In the genomic region with DNA sequence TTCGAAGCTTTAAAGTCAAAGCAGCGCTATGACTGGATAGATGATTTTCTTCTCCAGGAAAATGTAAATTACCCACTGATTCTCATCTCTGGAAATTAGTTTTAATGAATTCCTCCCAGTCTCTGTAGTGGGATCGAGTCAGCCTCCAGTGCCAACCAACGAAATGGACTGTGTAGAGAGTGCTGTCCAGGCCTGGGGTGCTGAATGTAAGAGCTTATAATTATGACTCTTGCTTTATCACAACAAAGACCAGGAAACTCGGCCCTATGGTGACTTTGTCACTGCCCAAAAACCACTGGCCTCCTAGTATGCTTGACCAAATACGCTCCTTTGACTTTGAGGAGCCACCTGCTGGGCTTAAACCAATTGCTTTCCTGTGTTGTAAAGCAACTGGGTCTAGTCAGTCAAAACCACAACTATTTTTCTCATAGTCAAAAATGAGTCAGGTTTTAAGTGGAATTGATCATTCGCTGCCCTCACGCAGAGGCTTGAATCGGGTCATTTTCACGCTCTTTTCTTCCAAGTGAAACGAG, we compare ENCODE assay signal across 9 mouse cellular contexts. TPM values are rescaled to one million over a fixed set of nuclear protein-coding genes. Genes with fewer than 3 reads are reported as not detected.
A peak's percentile ranks its signal among the peaks of the same experiment; 100 is the strongest.
DNase-seq lines count a peak whose midpoint lies in the region; ATAC-seq lines count a peak whose summit lies in the region.
"Had no signal": no experiment of that assay in that cellular context is flagged by ENCODE, and none has a peak within 500 bp of the region (broad histone marks: within the 10 kb centered on the region; RNA-seq: fewer than 3 reads in every experiment).

No protein-coding gene starts in this region.

- H3K9ac ChIP-seq in lung, embryonic 16.5 days (ENCODE audit: low read length), result no peak overlapping the region
- H3K9ac ChIP-seq in embryonic facial prominence, embryonic 11.5 days (replicated peaks; ENCODE audit: low read length), result no peak overlapping the region
- peak overlapping the region; percentile 95 for H3K9ac ChIP-seq in neural tube, embryonic 13.5 days

- 27% methylated on average over 11 of the region's 11 CpGs for WGBS in lung, embryonic 16.5 days
- 17% methylated on average over 11 of the region's 11 CpGs for WGBS in embryonic facial prominence, embryonic 11.5 days
- 17% methylated on average over 11 of the region's 11 CpGs for WGBS in neural tube, embryonic 13.5 days

- H3K9me3 ChIP-seq in lung, embryonic 16.5 days (ENCODE audit: control insufficient read depth, low read length), result no peaks in the 10 kb centered on the region
- H3K9me3 ChIP-seq in embryonic facial prominence, embryonic 11.5 days (replicated peaks; ENCODE audit: control insufficient read depth, low read length), result no peaks in the 10 kb centered on the region
- H3K9me3 ChIP-seq in neural tube, embryonic 13.5 days, result no peaks in the 10 kb centered on the region

- peaks cover 32% of the 10 kb centered on the region for H3K27me3 ChIP-seq in lung, embryonic 16.5 days (ENCODE audit: control insufficient read depth, insufficient read depth, low read depth, low read length)
- peaks cover 23% of the 10 kb centered on the region for H3K27me3 ChIP-seq in embryonic facial prominence, embryonic 11.5 days (ENCODE audit: control insufficient read depth, insufficient read depth, low read length)
- H3K27me3 ChIP-seq in neural tube, embryonic 13.5 days, result peaks cover 25% of the 10 kb centered on the region

- no peak overlapping the region for H3K4me3 ChIP-seq in lung, embryonic 16.5 days (ENCODE audit: low read length)
- peak overlapping the region; percentile 60; the same call in 1 of the 2 replicates for H3K4me3 ChIP-seq in embryonic facial prominence, embryonic 11.5 days (ENCODE audit: low read depth, low read length)
- peak overlapping the region; percentile 67 for H3K4me3 ChIP-seq in neural tube, embryonic 13.5 days

- DNase-seq in lung, postnatal 25 days (ENCODE audit: low spot score), result no peak
- DNase-seq in embryonic facial prominence, embryonic 11.5 days (ENCODE audit: low spot score), result peak; percentile 73
- no peak for DNase-seq in urinary bladder, postnatal 25 days (ENCODE audit: low spot score)
- no peak for DNase-seq in retina, postnatal 1 day
- DNase-seq in spleen, adult 12 weeks (ENCODE audit: low spot score), result no peak
- DNase-seq: thymus, adult 2 months had no signal

- H3K4me2 ChIP-seq in lung, embryonic 16.5 days (ENCODE audit: low read depth, low read length), result peak overlapping the region; percentile 99; the same call in 1 of the 2 replicates
- H3K4me2 ChIP-seq in embryonic facial prominence, embryonic 11.5 days (ENCODE audit: low read depth, low read length), result no peak overlapping the region; the same call in 1 of the 2 replicates
- peak overlapping the region; percentile 68 for H3K4me2 ChIP-seq in neural tube, embryonic 13.5 days

- H3K36me3 ChIP-seq in lung, embryonic 16.5 days (ENCODE audit: control insufficient read depth, insufficient read depth, low read length), result no peaks in the 10 kb centered on the region
- H3K36me3 ChIP-seq in embryonic facial prominence, embryonic 11.5 days (replicated peaks; ENCODE audit: control insufficient read depth, insufficient read depth, low read depth, low read length), result no peaks in the 10 kb centered on the region
- peaks cover 2% of the 10 kb centered on the region for H3K36me3 ChIP-seq in neural tube, embryonic 13.5 days

- H3K27ac ChIP-seq in lung, embryonic 16.5 days (ENCODE audit: low read length), result no peak overlapping the region
- no peak overlapping the region for H3K27ac ChIP-seq in embryonic facial prominence, embryonic 11.5 days (replicated peaks; ENCODE audit: low read depth, low read length)
- H3K27ac ChIP-seq in neural tube, embryonic 13.5 days (replicated peaks), result peak overlapping the region; percentile 95

- no peak for ATAC-seq in lung, embryonic 16.5 days (ENCODE audit: low read depth)
- ATAC-seq in embryonic facial prominence, embryonic 11.5 days (replicated peaks; ENCODE audit: insufficient number of reproducible peaks, low FRiP score, low TSS enrichment, low read depth), result no peak
- peak; percentile 22 for ATAC-seq in inflammation-experienced regulatory T-cells, adult 6 months
- ATAC-seq in neural tube, embryonic 13.5 days (ENCODE audit: low read depth), result no peak

- H3K4me1 ChIP-seq in lung, embryonic 16.5 days (replicated peaks; ENCODE audit: control insufficient read depth, insufficient read depth, low read length), result peaks cover 12% of the 10 kb centered on the region
- peaks cover 4% of the 10 kb centered on the region for H3K4me1 ChIP-seq in embryonic facial prominence, embryonic 11.5 days (ENCODE audit: control insufficient read depth, insufficient read depth, low read length)
- peaks cover 46% of the 10 kb centered on the region for H3K4me1 ChIP-seq in neural tube, embryonic 13.5 days (replicated peaks)

RNA-seq across cellular contexts. Expression of a gene that starts 41.9 kb away (rescaled TPM):
- 2.8 and 3.0 TPM in 2 replicates for polyA plus RNA-seq in lung, embryonic 16.5 days (2015; fragmentation: Nextera tagmentation; extraction: Ambion mirVana)
- 2.7 TPM in 2 replicates for polyA plus RNA-seq in embryonic facial prominence, embryonic 11.5 days (2014; fragmentation: Nextera tagmentation; extraction: Ambion mirVana)
- 1 to 10 TPM; 3.3 to 7.0 (median 3.5) TPM for polyA plus RNA-seq in inflammation-experienced regulatory T-cells, adult 6 months (2017; shearing (Covaris generic))
- 14.3 and 14.4 TPM in 2 replicates for polyA plus RNA-seq in neural tube, embryonic 13.5 days (2015; fragmentation: Nextera tagmentation; extraction: Ambion mirVana)

RNA-seq across cellular contexts. Expression of a gene that starts 55.7 kb away (rescaled TPM):
- polyA plus RNA-seq in lung, embryonic 16.5 days (2015; fragmentation: Nextera tagmentation; extraction: Ambion mirVana), result 38.2 and 38.8 TPM in 2 replicates
- polyA plus RNA-seq in embryonic facial prominence, embryonic 11.5 days (2014; fragmentation: Nextera tagmentation; extraction: Ambion mirVana), result 45.3 and 46.6 TPM in 2 replicates
- polyA plus RNA-seq in inflammation-experienced regulatory T-cells, adult 6 months (2017; shearing (Covaris generic)), result 10 to 100 TPM in 2 of 3 experiments, 1 to 10 TPM in 1; 4.2 to 12.1 (median 11.6) TPM
- 46.1 and 46.7 TPM in 2 replicates for polyA plus RNA-seq in neural tube, embryonic 13.5 days (2015; fragmentation: Nextera tagmentation; extraction: Ambion mirVana)
